Mouse (Mus musculus) adrenal gland, postnatal 25 days (tissue): ENCODE data around the gene Abi3bp. TPM values are rescaled to one million over a fixed set of nuclear protein-coding genes. Genes with fewer than 3 reads are reported as not detected.

Source experiments
- DNase-seq: peaks from one replicate; pipeline ENCODE4 v3.0.0; 2021; ENCODE audit warnings: mixed read lengths
- total RNA-seq: library from RNA; stranded (reverse); gene quantifications from 2 replicates; pipeline ENCODE4 v1.2.3, GENCODE M21; 2021

Abi3bp gene
- total RNA-seq, 1 experiment from 2014 or later = 4.2 TPM

DNA sequence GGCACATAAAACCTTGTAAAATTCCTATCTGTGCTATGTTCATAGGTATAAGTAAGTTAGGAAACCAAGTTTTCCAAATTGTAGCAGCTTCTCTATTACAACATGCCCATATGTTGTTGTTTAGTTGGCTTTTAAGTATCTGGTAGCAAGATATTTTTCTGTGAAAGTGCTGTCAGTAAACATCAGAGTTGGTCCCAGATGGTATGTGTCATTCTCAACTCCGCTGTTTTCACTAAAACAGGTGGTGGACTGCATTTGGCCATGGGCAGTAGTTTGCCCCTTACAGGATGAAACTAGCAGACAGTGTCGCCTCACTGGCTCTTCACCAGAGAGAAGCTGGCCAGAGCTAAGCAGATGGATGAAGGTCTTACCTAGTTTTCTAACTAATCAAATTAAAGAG, 26.3 kb downstream of the Abi3bp start:
- no peak for DNase-seq

DNA sequence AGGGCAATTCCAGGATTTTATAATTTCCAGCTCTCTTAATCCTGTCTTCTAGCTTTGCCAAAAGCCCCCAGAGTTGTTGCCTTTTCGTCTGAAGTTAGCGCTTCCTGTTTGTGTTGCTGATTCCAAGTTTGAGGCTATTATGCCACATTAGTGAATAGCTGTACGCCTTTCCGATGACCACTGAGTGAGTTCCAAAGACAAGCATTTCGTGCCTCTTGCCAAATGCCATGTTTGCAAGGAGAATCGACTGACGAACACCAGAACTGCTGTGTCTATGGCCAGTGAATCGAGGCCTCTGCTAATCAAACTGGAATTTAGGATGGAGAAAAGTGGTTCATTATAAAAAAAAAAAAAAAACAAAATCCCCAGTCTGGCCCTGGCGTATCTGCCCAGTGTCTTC, 40.3 kb downstream of the Abi3bp start:
- DNase-seq = no peak

DNA sequence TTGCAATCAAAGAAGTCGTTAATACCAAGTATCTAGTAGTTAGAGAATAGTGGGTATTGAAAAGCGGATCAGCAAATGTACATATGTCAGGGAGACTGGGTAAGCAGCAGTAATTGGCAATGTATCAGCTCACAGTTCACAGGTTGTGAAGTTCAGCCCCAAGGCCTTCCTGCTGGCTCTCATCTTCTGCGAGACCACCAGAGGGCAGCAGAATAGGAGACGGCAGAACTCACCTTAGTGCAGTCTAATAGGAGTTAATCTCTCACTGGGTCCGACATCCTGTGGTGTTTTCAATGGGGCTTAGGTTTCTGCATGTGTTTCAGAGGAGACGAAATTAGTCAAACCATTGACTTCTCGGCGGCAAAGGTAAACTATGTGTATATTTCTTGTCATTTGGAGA, 46.7 kb downstream of the Abi3bp start:
- DNase-seq = peak; percentile 8

DNA sequence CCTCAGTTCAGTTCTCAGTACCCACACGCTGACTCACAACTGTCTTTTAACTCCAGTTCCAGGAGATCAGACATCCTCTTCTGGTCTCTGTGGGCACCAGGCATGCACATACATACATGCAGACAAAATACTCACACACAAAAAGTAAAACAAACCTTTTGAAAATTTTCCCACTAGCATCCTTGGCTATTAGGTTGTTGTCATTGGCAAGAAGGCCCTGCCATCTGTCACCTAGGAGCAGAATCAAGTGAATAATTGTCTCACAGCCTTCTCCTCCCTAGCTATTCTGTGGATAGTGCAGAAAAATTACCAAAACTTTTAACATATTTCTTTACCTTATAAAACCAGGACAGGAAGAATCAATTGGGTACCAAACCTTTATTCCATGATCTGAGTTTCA, 48.8 kb downstream of the Abi3bp start:
- DNase-seq = no peak

DNA sequence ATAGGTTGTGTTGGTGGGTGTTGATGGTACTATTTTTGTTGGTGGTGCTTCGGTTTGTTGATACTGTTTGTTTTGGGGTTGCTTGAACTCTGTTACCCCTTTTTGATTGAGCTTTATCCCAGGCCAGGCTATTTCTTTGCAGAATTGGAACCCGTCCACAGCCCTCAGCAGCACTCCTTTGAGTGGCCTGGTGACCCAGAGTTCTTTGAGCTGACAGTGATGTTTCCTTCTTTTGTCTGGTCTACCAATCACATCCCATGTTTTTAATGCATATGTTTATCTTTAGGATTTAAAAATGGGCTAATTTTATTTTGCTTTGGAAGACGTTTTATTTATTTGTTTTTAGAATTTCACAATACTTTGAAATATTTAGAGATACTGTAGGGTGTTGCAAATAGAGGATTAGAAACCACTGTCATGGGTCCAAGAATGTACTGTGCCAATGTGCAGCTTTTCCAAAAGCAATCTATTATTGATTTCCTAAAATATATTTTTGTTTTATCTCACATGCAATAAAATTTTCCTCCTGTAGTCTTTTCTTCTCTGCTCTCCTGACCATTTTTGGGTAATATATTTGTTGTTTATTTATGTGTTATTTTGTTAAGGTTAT, 50.5 kb downstream of the Abi3bp start:
- DNase-seq = no peak

DNA sequence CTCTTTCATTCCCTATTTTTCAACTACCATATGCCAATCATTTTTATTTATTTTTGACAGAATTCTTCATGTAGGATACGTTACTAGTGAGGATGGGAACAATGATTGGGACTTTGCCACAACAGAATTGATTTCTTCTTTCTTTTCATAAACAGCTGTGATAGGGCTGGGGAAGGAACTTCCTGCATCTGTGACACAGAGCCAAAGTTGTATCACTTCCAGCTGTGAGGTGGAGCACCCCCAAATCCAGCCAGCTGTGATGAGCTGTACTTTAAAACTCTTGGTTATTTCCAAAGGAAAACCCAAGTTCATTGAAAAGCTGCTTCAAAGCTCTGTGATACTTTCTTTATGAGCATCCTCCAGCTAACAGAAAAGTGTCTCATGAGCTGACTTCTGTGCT, 101.9 kb downstream of the Abi3bp start:
- DNase-seq = no peak

DNA sequence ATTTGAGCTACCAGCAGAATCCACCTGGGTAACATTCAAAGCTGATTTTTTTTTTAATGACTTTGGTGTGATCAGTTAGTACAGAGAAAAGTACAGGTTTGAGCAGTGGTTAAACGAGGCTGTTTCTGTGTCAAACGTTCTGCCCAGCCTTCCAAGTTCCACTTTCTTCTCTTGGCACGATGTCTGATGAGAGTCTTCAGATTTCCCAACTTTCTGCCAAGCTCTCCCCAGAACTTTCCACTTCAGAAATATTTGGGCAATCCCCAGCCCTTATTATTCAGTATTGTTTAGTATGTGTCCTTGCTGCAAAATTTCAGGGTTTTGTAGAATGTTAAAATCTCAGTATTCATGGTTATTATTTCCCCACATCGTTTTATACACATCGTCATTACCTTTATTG, 115.9 kb downstream of the Abi3bp start:
- DNase-seq = no peak

DNA sequence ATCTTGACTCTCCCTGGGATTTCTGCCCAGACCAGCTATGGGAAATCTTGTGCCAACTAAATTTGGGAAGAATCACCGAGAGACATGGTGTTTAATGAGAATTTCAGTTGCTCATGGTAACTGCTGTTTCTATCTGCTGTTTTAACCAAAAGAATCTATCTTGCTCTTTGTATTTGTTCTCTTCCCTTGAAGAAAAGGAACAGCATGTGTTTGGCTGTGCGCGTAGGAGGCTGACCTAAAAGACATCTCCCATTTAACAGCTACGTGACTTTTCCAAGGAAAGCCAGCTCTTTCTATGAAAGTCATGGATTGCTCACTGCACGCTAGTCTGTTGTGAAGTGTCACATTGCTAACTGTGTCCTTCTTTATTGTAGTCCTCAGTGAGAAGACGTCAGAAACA, 117.2 kb downstream of the Abi3bp start:
- DNase-seq = no peak

DNA sequence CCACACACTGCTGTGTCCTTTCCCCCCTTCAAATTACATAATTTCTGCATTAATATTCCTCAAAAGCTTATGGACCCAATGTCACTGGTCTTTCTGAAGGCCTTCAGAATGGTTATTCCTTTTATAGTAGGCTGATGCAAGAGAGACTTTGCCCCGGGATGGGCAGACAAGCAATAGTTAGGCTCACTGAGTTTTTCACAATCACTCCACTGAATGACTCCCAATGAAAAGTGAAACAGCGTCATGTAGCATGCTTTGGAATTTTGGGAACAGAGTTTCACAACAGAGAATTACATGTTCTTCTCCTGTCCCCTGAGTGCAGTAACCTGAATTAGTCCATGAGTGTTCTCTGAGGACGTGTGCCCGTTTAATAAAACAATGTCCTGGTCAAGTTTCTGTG, 120.7 kb downstream of the Abi3bp start:
- DNase-seq = no peak

DNA sequence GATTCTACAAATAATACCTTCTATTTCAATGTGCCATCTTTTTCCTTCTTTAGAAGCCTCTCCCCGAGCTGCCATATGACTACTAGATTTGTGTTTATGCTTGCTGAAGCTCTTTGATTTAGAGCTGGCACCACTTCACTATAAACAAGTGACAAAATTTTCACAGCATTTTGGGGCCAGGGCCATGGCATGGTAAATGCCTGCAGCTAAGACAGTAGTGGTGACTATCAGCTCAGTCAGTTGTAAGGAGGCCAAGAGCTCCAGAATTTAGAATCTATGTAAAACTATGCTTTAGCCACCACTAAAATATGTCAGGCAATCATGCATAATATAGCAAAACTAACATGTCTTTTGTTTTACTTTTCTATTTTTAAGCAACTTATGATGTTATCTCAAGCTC, 124.7 kb downstream of the Abi3bp start:
- no peak for DNase-seq

DNA sequence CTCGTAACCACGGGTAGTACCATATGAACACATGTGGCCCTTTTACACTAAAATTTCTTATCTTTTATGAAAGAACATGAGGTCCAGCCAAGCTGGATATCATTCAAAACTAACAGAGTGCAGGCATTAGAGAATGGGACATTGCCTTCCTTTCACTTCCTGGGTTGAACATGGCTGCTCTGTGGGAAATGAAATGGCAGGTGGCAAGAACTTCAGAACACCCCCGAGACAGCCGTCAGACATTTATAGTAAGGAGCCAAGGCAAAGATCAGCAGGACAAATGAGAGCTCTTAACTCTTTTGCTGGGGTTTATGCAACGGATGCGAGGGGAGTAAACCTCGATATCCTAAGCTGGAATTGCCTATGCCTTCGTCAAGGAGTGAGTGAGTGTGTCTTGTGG, 132.9 kb downstream of the Abi3bp start:
- no peak for DNase-seq

DNA sequence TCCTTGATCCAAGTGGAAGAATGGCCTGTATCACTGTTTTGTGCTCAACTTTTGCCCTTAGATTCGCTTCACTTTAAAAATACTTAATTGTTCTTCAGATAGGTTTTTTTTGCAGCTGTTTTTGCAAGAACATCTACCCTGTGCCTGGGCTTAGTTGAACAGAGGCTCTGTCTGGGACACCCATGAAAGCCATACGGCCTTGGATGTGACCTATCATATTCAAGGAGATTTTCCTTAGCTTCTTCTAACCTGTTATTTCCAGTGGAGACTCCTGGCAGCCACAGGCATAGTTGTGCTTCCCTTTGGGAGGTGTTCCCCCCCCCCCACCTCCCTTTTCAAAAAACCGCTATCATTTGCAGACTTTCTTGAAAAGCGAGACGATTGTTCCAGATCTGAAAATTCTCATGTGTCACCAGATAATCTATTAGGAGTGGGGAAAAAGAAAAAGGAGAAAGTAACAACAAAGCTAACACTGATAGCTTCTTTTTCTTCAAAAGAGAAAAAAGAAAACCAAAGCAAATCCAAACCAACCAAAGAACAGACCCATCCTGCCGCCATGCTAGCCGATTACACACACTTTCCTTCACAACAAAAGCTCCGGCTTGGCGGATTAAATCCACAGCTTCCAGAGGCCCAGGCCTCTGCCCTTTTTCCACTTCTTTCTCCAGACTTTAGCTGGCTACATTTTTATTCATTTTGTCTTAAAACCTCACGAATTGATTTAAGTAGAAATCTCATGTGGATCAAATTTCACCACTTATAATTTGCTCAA, 133.6 kb downstream of the Abi3bp start:
- no peak for DNase-seq

DNA sequence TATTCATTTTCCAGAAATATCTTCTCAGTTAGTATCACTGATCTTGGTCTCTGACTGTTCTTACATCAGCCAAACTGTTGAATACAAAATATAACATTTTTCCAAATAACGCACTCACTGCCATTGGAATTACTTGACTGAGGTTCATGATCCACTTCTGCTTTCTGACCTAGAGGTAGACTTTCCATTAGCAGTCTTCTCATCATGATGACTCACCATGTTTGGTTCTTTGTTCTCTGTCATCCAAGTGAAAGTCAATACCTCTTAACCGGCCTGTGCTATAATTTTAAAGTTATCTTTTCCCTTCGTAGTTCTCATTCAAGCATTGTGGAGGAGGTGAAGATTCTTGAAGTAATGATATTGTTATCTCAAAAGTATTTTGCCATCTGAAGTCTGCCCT, 160.9 kb downstream of the Abi3bp start:
- no peak for DNase-seq

DNA sequence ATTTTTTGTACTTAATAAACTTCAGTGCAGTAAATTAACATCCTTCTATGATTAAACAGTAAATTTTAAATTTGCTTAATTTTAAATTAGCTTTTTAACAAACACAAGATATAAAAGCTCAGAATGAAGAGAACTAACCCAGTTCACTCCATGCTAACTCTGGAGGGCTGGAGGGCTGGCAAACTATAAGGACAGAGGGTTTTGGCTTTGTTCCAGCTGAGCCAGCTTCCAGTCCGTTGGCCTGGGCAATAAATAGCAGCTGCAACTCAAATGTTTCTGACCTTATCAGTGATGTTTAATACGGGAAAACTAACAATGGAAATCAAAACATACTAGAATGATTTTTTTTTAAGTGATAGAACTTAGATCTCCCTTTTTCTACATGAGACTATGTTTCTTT, 167.6 kb downstream of the Abi3bp start:
- DNase-seq = peak; percentile 6

DNA sequence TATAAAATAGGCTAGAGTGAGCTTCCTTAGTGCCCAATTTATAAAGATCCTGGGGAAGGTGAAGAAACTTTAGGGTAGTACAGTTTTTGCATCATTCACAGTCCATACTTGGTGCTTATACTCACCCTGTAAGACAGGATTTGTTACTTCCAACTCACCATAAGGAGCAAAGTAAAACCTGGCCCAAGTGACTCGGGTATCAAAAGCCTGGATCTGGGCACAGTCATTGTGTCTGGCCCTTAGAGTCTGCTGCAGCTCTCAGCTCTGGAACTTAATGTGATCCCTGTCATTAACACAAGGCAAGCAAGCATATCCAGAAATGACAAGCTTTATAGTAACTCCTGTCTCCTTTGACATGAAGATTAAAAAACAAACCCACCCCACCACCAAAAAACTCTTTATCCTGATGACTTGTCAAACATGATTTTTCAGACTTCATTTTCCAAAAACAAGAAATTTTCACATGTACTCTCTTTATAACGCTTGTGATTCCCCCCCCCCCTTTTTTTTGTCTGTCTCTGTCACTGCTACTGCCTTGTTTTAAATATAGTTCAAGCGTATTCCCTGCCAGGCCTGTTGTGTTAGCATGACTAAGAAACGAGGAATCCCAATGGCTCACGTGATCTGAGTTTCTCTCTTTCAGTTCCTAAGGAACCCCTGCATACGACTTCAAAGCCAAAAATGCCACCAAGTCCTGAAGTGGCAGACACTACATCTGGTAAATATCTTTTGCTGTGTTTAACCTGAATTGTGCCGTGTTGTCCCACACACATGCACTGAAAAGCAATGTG, 168.9 kb downstream of the Abi3bp start:
- DNase-seq = no peak

DNA sequence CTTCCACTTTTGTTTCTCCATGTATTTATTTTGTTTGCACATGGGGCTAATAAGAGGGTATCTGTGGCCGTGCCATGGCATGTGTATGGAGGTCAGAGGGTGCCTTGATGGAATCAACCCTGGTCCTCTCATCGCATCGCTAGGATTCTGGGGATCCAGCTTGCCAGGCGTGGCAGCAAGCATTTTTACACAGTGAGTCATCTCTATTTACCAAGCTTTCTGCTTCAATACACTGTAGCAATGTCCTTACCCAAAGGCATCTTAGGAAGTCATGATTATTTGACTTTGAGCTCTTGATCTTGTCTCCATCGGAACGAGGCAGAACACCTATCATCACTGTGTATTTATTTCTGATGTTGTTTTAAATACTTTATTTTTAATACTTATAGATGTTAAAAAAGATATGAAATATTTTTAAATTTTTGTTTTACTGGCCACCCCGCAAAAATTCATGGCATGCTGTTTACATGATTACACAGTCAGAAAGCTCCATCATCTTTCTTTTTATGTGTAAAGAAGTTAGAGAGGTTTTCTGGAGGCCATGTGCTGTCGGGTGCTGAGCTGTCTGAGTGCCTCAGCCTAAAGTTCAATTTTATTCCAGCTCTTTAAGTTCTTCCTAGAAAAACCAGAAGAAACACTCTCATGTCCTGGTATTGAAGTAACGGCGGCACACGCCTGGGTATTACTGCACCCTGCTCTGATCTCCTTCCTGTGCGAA, 177.7 kb downstream of the Abi3bp start:
- no peak for DNase-seq

DNA sequence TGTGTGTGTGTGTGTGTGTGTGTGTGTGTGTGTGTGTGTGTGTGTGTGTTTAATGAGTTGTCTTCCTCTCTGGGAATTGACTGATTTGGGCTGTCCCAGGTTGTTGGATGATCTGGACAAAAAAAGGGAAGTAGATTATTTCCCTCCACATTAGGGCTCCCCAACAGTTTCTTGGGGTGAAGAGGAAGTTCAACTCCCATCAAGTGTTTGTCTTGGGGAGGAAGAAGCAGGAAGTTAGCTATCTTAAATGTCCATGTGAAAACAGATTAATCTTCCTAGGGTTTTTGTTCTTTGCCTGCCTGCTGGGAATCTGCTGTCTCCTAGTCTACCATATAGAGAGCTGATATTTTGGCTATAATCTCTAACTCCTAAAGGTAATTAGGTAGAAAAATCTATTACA, 181.2 kb downstream of the Abi3bp start:
- DNase-seq = no peak

DNA sequence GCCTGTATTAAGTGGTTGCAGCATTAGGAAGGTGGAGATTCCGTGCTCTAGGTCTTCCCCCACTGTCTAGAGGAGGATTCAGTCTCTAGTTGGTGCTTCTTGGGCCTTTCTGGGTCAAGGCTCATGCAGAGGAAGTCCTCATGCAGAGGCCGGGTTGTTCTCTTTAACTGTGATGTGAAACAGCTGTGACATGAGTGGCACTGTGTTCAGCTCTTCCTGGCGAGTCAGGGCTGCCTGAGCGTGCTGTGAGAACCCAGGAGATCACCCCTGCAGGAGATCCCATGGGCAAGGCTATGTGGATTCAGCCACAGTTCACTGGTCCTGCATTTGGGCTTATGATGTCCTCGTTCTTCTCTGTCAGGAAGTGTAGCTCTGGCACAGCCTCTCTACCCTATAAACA, 191.8 kb downstream of the Abi3bp start:
- DNase-seq = no peak

DNA sequence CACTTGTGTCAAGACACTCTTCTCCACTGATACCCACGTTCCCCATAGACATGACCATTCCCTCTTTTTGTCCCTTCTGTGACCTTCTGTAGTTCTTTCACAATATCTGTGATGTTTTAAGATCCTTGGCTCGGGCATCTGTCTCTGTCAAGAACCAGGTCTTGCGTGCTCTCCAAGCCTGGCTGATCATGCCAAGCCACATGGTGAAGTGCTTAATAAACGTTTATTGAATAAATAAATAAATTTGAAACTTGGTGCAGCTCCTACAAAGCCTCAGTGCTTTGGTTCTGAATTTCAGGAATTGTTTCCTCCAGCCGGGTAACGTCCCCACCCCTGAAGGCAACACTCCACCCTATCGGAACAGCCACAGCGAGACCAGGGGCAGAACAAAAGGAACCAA, 193.3 kb downstream of the Abi3bp start:
- no peak for DNase-seq

DNA sequence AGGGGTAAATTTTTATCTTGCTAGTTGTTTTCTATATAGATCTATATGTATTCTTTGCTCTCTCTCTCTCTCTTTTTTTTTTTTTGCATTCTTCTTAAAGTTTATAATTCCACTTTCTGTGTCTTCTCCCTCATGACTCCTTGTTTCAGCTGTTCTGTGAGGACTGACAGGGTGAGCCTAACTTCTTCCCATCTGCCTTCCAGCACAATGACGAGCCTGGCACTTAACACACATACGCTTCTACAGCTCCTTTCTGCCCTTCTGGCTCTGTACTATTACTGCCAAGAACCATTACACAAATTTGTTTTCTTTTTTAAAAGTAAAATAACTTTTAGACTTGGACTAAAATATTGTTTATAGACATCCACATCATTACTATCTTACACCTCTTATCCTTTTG, 195.7 kb downstream of the Abi3bp start:
- DNase-seq = no peak

DNA sequence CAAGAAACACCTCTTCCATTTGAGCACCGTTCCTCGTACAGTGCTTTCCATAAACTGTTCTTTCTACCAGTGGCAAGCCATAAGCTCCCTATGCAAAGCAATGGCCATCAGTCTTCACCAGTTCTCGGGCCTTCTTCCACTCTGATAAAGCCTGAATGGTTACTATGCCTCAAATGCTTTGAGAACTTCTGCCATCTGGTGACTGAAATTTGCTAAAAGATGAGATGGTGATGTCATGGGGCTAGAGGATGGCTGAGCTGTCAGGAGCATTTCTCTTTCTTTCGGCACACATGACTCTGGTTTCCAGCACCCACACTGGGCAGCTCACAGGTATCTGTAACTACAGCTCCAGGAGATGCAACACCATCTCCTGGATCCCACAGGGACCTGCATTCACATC, 199.5 kb downstream of the Abi3bp start:
- DNase-seq = no peak

DNA sequence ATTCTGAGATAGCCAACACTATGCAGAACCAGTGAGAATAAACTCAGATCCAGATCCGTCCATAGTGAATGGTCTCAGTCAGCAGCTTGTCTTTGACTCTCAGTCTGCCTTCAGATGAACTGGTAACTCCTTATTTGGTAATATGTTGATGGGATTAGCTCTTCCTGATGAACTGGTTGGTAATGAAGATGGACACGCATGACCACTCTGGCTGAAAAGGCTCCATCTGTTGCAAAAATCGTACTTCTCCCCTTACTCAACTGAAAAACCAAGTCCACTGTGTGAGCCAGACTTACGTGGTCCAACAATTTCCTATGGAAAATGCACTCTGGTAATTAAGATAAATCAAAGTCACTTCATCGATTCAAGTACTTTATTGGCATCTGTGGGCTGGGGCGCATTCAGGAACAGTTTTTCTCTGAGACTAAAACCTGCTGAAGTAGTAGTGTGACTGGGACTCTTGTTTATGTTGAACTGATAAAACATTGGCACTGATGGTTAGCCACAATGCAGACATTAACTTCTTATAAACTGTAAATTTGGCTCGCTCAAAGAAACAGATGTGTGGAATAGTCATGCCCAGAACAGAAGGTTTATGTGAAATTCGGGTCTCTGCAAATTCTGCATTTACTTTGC, 203.4 kb downstream of the Abi3bp start:
- DNase-seq = no peak
